Comparison of ENCODE assay signal across 10 mouse cellular contexts in genomic region chr10:60005264-60005663, GRCm38 (mm10). TPM values are rescaled to one million over a fixed set of nuclear protein-coding genes. Genes with fewer than 3 reads are reported as not detected.
DNase-seq lines count a peak whose midpoint lies in the region; ATAC-seq and TF ChIP-seq lines count a peak whose summit lies in the region.
"Had no signal": no experiment of that assay in that cellular context is flagged by ENCODE, and none has a peak within 500 bp of the region (broad histone marks: within the 10 kb centered on the region; RNA-seq: fewer than 3 reads in every experiment).

No protein-coding gene starts in this region.

- H3K9ac ChIP-seq in forebrain, embryonic 16.5 days (replicated peaks; ENCODE audit: low read depth, low read length) = no peak overlapping the region

- no peak for ATAC-seq in forebrain, embryonic 16.5 days

- TF ChIP-seq POLR2A in bone marrow macrophage, adult 2 months (IDR thresholded peaks at IDR 0.05; ENCODE audit: borderline replicate concordance, low read depth, low read length) = no peak

- WGBS in forebrain, embryonic 16.5 days = 61% methylated on average over 2 of the region's 2 CpGs

- no peaks in the 10 kb centered on the region for H3K9me3 ChIP-seq in forebrain, embryonic 16.5 days (ENCODE audit: control insufficient read depth, low read length)

- TF ChIP-seq CTCF in bone marrow macrophage, adult 2 months (IDR thresholded peaks at IDR 0.05; ENCODE audit: low read depth, low read length) = peak; percentile 68

- no peaks in the 10 kb centered on the region for H3K36me3 ChIP-seq in forebrain, embryonic 16.5 days (ENCODE audit: control insufficient read depth, insufficient read depth)

- H3K4me3 ChIP-seq in bone marrow macrophage, adult 2 months (ENCODE audit: insufficient read depth, low read length) = no peak overlapping the region
- no peak overlapping the region for H3K4me3 ChIP-seq in forebrain, embryonic 16.5 days (replicated peaks; ENCODE audit: low read length)
- H3K4me3 ChIP-seq: myocyte had no signal

- peak; percentile 52 for DNase-seq in adrenal gland, postnatal 10 days
- no peak for DNase-seq in adrenal gland, postnatal 25 days
- DNase-seq in kidney, adult 9 months = peak; percentile 46
- DNase-seq in kidney, adult 8-10 months = no peak
- peak; percentile 38 to 51 for DNase-seq in spleen, postnatal 36 days (ENCODE audit: low spot score in 2 of 2)
- DNase-seq in frontal cortex, postnatal 36 days (ENCODE audit: low spot score in 2 of 2) = no peak
- DNase-seq: layer of hippocampus, adult 9-11 months had no signal

- no peak overlapping the region for H3K4me2 ChIP-seq in forebrain, embryonic 16.5 days (ENCODE audit: low read length)

- peaks cover 29% of the 10 kb centered on the region for H3K4me1 ChIP-seq in bone marrow macrophage, adult 2 months (ENCODE audit: control insufficient read depth, insufficient read depth, low read length)
- peaks cover 16% of the 10 kb centered on the region for H3K4me1 ChIP-seq in forebrain, embryonic 16.5 days (replicated peaks; ENCODE audit: control insufficient read depth, insufficient read depth, low read length)

- no peaks in the 10 kb centered on the region for H3K27me3 ChIP-seq in forebrain, embryonic 16.5 days (replicated peaks; ENCODE audit: control insufficient read depth, insufficient read depth, low read length)

- no peak overlapping the region for H3K27ac ChIP-seq in bone marrow macrophage, adult 2 months (ENCODE audit: insufficient read depth, low read depth, low read length)
- H3K27ac ChIP-seq in forebrain, embryonic 16.5 days (ENCODE audit: low read length) = no peak overlapping the region

RNA-seq across cellular contexts. Expression of gene Anapc16, which starts 2.3 kb away (rescaled TPM):
- total RNA-seq in adrenal gland, postnatal 10 days (2021) = 10 to 100 TPM; 60.3 to 68.4 TPM
- 64.1 and 67.8 TPM in 2 replicates for total RNA-seq in adrenal gland, postnatal 25 days (2021)
- 33.2 and 44.1 TPM in 2 replicates for polyA plus RNA-seq in bone marrow macrophage, adult 2 months (2012; ENCODE audit: insufficient read depth, insufficient read length, missing spikeins)
- polyA plus RNA-seq in forebrain, embryonic 16.5 days (2015; fragmentation: Nextera tagmentation; extraction: Ambion mirVana) = 112 and 115 TPM in 2 replicates

RNA-seq across cellular contexts. Expression of gene Ascc1, which starts 2.7 kb away (rescaled TPM):
- total RNA-seq in adrenal gland, postnatal 10 days (2021) = 10 to 100 TPM; 26.6 to 30.7 TPM
- 28.8 and 33.8 TPM in 2 replicates for total RNA-seq in adrenal gland, postnatal 25 days (2021)
- polyA plus RNA-seq in bone marrow macrophage, adult 2 months (2012; ENCODE audit: insufficient read depth, insufficient read length, missing spikeins) = 26.5 and 29.3 TPM in 2 replicates
- 45.1 and 50.0 TPM in 2 replicates for polyA plus RNA-seq in forebrain, embryonic 16.5 days (2015; fragmentation: Nextera tagmentation; extraction: Ambion mirVana)

RNA-seq across cellular contexts. Expression of gene Ddit4, which starts 53.6 kb away (rescaled TPM):
- 100 to 1,000 TPM in 1 of 2 experiments, 10 to 100 TPM in 1; 46.2 to 129 TPM for total RNA-seq in adrenal gland, postnatal 10 days (2021)
- total RNA-seq in adrenal gland, postnatal 25 days (2021) = 35.7 and 57.7 TPM in 2 replicates
- 3.4 and 3.5 TPM in 2 replicates for polyA plus RNA-seq in bone marrow macrophage, adult 2 months (2012; ENCODE audit: insufficient read depth, insufficient read length, missing spikeins)
- polyA plus RNA-seq in forebrain, embryonic 16.5 days (2015; fragmentation: Nextera tagmentation; extraction: Ambion mirVana) = 75.5 and 79.6 TPM in 2 replicates

Comparison
In these comparisons a context has a peak if more than half of its experiments do, and no peak if none do; other contexts are left out.
1. DNase-seq: peak in adrenal gland, postnatal 10 days (single experiment), kidney, adult 9 months (single experiment) and spleen, postnatal 36 days (2 of 2); none in adrenal gland, postnatal 25 days (single experiment), kidney, adult 8-10 months (0 of 2) and frontal cortex, postnatal 36 days (0 of 2).